Mouse (Mus musculus) right cerebral cortex, postnatal 25 days (tissue): ENCODE data around the gene Krt39.
A peak's percentile ranks its signal among the peaks of the same experiment; 100 is the strongest.

Experiments
- DNase-seq: peaks from one replicate; pipeline ENCODE4 v3.0.0; 2022

The Krt39 gene

DNA sequence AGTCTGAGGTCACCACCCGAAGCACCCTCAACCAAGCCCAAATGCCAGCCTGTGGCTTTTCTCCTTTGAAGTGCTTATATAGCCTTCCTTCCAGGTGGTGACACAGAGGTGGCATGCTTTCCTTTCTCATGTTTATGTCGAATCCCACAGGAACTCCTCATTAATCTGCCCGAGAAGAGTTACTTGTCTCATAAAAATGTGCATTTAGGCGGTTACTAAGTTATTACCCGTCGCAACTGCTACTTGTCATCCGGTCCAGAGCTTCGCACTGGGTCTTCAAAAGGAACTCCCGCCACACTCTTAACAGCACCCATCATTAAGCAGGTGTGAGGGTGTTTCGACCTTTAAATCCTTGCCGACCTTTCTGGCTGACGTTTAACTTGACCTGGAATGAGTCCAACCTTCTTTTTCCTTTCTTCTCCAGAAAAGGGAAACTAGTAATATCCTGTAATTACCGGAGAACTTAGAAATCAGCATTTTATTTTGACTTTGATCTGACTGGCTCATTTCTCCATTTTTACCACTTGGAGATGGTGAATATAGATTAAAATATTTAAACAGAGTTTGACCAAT, at the start of gene Krt39:
Krt39 (minus strand) TSS at position 51 of the 573 bp plus-strand sequence.
- no peak for DNase-seq

DNA sequence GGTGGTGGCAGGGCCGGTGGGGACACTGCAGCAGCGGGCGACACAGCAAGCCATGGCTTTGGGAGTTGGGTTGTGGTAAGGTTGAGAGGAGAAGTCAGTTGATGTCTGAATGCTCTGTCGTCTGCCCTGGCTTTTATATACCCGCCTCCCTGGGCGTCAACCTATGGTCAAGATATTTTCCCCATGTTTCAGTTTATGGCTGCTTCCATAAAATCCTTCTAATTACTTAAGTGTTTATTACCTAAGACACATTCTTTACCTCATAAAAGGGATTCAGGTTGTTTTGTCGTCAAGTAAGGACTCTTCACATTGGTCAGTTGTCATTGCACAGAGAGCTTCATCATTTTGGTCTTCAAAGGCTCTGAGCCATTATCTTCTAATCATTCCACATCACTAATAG, 45.4 kb upstream of the Krt39 start, which contains the start of gene Krtap3-1:
Krtap3-1 (minus strand) TSS at position 101 of the 400 bp plus-strand sequence.
- DNase-seq, result no peak

DNA sequence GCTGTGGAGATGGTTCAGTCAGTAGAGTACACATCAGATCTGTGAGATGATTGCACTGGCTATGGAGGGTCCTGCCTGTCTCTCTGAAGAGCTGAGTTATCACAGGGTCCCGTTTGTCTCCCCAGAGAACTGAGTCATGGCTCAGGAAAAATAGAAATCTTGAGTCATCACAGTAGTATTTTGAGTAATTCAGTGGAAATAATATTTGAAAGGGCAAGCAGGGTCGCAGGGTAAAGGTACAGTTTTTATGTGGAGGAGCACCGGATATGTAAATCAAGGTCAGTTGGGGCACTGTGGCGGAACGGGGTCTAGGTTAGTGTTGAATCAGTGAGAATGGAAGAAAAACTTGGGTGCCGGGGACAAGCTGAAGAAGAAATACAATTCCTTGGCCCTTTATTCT, 41.4 kb upstream of the Krt39 start:
- no peak for DNase-seq

DNA sequence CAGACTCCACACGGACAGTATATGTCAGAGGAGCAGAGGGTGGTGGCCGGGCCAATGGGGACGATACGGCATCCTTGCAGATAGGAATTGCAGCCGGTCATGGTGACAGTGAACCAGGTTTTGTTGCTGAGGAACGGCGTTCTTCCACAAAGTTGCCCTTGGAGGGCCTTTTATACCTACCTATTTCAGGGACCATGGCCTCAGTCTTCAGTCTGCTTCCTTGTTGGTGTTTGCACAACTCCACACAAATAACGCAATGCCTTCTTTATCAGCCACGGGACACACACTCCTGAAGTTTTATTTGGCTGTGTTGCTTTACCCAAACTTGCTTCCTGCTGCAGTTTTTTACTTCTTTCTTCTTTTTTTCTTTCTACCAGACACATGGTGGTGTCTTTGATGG, 38.2 kb upstream of the Krt39 start, which contains the start of gene Gm11939:
Gm11939 (minus strand) TSS at position 101 of the 400 bp plus-strand sequence.
- DNase-seq, result no peak

DNA sequence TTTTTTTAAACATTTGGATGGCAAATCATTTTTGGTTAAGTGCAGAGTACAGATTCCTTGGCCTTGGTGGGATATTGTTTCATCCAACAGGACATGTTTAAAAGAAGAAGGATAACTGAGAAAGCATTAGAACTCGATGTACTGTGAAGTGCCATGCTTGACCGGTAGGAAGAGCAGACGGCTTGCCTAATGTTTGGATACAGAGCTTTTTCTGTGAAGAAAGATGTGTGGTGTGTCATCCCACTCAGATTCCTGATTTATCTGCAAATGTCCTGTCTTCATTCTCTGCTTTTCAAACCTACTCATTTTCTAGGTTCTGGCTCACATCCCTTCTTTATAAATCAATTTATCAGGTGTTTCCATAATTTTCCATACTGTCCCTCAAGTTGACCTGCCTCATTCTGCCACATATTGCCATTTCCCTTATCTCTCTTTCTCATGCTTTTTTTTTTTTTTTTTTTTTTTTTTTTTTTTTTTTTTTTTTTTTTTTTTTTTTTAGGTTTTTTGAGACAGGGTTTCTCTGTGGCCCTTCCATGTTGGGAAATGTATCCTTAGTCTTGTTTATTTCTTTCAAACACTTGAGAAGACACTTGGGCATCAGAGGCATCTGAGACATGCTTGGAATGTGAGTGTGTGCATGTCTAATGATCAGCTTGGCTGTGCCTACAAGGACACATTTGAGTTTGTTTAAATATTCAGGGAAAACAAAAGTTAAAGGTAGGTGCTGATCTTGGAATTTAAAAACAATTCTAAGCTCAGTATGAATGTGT, 37.0 kb upstream of the Krt39 start:
- no peak for DNase-seq

DNA sequence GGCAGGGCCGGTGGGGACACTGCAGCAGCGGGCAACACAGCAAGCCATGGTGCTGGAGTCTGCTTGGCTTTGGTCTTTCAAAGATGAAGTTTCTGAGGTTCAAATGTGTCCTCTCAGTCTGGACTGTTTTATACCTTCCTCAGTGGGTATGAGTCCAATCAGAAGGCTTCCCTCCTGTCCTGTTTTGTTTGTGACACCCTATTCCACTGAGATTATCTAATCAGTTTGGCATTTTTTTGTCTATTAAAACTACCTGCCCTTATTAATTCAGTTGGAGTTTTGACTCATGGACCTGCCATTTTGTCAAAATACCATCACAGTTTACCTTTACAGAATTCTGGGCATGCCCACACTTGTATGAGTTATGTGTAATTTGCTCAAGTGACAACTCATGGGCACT, 35.6 kb upstream of the Krt39 start, which contains the start of gene Krtap3-2:
Krtap3-2 (minus strand) TSS at position 101 of the 400 bp plus-strand sequence.
- no peak for DNase-seq

DNA sequence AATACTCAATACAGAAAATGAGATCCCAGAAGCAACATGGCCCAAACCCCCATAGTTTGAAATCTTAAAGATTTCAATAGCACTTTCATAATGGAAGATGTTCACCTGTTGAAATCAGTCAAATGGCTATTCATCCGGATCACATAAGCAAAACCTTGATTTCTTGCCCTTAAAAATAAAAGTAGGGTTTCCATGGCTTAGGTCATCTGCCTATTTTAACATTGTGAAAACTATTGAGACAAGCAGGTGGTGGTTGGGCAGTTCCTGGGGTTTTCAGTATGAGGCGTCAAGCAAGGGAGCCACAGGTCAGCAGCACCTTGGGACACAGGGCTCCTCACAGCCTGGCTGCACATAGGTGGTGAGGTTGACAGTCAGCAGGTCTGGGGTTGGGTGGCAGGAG, 35.1 kb upstream of the Krt39 start:
- DNase-seq, result no peak

DNA sequence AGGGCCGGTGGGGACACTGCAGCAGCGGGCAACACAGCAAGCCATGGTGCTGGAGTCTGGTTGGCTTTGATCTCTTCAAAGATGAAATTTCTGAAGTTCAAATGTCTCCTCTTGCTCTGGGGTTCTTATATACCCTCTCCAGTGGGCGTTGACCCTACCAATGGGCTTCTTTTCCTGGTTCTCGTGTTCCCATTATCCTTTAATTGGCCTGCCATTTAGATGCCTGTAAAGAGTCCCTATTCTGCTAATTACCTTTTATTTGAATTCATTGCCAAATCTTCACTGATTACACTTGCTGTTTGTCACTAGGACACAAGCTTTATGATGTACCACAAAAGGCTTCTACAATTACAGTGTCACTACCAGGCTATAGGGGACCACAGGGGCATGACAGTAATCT, 29.6 kb upstream of the Krt39 start, which contains the start of gene Krtap3-3:
Krtap3-3 (minus strand) TSS at position 101 of the 400 bp plus-strand sequence.
- DNase-seq, result no peak

DNA sequence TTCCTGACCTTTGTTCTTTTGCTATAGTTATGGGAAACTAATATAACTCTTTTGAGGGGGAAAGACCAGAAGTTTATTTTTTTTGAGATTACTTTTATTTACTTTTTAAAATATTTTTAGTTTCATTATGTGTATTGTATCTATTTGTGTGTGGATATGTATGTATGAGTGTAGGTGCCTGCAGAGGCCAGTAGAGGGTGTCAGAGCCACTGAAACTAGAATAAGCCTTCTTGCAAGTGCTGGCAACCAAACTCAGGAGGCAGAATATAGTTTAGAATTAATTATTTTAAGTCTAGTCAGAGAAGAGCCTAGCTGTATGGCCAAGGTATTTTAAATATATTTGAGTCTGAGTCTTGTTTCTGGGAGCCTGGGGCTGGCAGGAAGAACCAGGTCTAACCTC, 26.8 kb upstream of the Krt39 start:
- DNase-seq, result no peak

DNA sequence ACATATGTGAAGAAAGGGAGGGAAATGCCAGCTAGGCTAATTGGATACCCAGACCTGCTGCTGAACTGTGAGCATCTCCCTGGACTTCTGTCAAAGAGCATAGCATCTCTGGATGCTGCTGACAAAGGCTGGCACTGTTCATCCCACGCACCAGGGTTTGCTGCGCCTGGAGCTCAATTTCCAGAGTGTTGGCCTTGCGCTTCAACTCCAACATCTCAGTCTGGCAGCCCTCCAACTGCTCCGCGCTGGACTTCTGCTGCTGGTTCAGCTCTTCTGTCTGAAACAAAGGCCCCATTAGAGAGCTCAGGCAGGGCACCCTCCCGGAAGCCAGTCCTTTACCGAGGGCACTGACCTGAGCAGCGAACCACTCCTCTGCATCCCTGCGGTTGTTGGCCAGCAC, 18.6 kb upstream of the Krt39 start:
- DNase-seq, result peak; percentile 7

DNA sequence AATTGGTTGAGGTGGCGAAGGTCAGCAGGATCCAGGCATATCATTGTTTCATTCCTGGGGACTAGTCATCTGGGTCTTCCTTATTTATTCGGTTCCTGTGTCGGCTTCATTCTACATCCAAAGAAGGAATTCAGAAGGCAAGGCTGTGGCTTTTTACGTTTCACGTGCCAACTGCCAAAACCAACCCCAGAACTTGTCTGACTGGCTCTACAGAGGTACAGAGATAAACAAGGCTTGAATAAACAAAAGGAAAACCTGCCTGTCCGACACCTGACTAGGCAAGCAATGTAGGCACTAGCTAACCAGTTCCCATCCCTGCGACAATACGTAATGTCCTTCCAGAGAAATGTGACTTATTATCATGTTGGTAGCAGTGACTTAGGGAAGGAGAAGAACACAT, 7.0 kb downstream of the Krt39 start:
- DNase-seq, result no peak

DNA sequence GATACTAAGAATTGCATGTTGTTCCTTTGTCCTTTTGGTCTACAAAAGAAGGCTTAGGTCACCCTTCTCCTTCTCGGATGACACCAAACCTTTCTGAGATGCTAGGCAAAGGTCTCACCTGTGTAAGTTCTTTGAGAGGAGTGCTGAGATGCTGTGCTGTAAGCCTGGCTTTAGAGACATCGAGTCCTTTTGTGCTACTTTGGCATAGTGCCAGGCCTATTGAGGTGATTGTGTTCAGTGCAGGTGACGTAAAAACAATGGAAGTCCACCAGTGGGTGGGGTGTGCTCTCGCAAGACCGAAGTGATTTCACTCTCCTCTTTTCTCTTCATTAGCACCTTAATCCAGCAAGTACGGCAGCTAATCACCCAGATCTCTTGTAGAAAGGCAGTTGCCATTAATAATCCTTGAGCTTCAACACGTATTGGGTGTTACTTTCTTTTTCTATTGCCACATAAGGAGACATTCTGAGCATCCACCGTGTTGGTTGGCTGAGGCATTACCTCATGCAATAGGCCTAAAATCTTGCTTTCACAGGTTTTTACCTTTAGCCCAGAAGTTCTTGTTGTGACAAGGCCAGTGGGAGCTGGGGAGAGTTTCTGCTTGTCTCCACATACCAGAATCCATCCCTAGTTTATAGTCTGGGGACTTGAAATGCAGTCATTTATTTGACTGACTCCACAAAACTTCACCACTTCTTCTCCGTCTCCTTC, 20.9 kb downstream of the Krt39 start:
- no peak for DNase-seq

DNA sequence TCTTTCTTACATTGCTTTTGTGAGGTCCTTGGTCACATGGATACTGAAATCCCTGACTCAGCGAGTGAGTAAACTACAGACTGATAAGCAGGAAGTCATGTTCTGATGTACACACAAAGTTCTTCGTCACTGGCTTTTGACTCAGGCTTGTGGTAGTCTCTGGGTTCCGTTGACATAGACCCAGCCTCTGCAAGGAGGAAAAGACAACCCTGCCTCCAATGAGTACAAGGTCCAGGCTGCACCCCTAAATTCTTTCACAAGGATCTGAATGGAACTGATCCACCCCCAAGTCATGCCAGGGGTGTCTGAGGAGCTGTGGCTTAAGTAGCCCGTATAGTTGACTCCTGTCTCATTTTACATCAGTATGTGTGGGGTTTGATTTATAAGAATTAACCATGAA, 24.7 kb downstream of the Krt39 start:
- no peak for DNase-seq

DNA sequence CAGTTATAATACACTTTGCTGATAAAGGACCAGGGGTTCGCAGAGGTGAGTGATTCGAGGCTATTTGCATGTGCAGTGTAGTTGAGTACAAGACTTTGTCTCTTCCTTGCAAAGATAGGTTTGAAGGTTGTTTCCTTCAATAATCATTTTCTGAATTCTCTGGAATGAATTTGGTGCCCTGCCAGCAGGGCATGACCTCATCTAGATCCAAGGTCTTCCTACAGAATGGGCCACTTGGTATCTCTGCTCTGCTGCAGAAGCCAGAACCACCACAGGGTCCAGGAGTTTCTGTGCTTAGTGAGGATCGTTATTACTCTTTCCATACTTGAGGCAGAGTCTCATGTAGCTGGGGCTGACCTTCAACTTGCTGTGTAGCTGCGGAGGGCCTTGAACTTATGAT, 26.4 kb downstream of the Krt39 start:
- no peak for DNase-seq

DNA sequence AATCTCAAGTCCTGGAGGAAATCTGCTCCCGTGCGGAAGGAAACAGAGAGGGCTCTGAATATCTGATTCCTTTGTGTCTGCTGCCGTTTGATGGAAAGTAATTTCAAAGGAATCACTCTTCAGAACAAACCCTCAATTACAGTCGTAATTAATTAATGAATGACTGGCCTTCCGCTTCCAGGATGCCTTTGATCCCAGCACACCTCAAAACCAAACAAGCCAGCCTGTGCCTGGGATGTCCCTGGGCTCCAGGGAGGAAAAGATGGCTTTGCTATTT, 27.6 kb downstream of the Krt39 start:
- DNase-seq, result no peak

DNA sequence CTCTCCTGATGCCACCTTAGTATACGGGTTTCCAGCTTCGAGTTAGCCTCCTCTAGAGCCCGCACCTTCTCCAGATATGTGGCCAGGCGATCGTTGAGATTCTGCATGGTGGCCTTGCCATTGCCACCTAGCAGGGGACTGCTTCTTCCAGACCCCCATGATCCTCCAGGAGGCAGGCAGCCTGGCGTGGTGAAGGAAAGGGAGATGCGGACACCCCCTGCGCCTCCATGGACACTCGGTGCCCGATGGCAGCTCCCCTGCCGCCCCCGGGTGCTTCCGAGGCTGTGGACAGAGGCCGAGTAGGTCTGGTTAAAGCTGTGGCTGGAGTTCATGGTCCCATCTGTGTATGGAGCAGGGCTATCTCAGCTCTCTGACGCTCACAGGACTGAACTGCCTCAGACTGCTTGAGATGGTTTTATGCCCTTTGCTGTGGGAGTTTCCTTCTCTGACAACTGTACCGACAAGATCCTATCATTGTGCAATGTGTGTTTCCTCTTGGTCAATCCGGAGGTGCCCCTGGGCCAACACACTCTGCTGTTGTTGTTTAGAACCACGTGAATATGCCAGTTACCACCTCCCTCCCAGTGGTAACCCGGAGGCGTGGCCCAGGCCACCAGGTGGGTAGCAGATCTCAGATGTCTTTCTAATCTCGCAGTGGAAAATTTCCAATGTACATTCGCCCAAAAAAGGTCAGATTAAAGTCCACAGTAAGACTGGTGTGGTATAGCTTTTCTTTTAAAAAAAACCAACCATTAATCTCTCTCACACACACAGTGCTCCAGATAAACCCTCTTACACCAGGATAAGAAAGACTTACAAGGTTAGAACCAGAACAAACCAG, 28.2 kb downstream of the Krt39 start, which contains the start of gene Krt23:
Krt23 (minus strand) TSS at position 405 of the 841 bp plus-strand sequence.
- DNase-seq, result no peak

DNA sequence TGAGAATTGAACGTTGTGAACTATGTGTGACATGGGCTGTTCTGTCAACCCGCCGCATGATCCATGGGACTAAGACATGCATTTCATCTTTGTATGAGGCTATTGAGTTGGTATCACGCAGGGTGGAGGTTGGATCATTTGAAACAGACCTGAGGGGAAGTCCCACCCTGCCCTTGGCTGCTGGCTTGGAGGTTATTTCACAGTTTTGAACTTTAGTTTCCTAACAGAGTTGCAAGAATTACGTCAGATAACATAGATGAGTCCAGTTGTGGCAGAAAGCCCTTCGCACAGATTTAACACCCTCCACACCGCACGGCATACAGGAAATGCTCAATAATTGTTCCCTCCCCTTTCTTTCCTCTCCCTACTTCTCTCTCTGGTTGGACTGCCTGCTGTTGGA, 30.1 kb downstream of the Krt39 start:
- DNase-seq, result no peak

DNA sequence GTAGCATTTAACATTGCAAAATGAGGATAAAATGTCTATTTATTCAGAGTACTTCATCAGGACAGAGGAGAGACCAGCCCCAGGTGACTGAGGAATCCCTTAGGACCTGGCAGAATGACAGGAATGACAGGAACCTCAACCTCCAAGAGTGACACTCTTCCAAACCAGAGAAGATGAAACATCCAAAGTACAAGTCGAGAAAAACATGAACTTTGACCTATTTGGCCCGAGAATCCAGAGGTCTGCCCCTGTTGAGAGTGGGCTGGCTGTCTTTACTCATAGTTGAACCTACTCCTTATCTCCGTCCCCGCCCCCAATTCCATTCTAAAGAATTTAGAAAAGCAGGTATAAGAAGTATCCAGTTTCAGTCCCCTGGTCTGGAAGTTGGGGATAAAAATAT, 30.5 kb downstream of the Krt39 start:
- DNase-seq, result no peak

DNA sequence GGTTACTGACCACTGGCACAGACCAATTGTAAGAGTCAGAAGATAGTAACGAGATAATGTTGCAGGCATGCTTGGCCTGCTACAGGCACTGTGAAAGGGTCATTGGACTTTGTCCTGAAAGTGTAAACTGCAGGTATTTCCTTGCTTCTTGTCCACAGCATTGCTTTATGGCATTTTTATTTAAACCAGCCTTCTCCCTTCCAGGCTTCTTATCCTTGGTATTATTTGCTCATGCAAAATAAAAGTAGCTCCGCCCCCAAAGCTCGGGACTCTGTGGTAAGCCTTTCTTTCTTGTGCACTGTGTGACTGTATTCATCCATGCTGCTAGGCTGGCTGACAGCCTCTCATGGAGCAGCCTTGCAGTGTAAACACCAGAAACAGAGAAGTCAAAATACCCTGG, 31.9 kb downstream of the Krt39 start:
- DNase-seq, result no peak

DNA sequence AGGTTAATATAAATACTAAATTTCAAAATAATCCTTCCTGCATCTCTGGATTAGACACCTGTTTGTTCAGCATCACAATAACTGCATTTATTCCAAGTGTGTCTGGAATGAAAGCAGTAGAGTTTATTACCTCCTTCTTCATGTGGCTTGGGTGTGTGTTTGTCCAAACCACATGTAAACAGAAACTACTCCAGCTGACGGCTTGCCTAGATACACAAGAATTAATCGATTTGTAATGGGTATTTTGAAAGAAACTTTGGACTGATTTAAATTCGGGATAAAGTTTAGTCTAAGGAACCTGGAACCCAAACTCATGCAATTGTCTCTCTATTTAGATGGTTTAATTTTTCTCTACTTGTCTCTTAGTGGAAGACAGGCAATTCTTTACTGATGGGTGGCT, 46.2 kb downstream of the Krt39 start:
- DNase-seq, result no peak

DNA sequence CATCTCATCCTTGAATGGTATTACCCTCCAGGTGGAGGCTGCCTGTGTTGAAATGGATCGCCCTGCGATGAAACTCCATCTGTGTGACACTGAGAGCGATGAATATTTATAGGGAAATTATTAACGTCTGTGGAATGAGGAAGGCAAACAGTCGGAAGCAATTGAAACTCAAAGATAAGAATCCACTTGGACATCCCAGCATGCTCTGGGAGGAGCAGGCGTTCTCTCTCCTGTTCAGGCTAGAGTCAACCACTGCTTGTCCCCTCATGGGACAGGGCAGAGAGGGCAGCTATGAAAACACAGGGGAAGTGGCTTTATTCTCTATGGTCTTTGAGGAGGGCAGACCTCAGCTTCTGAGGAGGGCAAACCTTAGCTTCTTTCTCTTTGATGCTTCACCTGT, 47.7 kb downstream of the Krt39 start:
- no peak for DNase-seq

DNA sequence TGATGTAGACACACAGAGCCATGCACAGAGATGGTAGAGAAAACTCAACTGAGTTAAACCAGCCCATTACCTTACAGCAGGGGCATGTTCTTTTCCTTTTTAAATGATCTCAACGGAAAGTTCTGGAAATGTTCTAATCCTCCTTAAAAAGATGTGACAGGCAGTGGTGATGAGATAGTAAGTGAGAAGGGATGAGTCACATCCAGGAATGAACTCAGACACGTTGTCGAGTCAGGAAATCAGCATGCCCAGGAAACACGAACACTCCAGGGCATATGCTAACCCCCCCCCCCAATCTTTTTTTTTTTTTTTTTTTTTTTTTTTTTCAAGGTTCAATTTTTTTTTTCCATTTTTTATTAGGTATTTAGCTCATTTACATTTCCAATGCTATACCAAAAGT, 48.7 kb downstream of the Krt39 start:
- DNase-seq, result no peak

DNA sequence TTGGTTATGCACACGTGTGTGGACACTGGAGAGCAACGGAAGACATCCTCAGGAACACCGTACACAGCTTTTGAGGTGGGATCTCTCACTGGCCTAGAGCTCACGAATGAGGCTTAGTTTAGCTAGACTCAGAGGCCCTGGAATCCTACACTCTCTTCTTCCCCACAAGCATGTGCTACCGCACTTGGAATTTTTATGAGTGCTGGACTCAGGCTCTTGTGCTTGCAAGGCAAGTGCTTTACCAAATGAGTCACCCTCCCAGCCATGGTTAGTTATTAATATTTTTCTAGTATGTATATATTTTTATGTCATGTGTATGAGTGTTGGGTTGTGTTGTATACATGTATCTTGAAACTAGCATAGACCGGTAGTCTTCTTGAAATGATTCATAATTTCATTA, 49.2 kb downstream of the Krt39 start:
- no peak for DNase-seq
